Mouse (Mus musculus) megakaryocyte progenitor cell, adult 5-6 weeks (primary cell): ENCODE data around the gene Itln1. TPM values are rescaled to one million over a fixed set of nuclear protein-coding genes. Genes with fewer than 3 reads are reported as not detected.
"Not testable (repeated sequence)": the region's sequence is repeated elsewhere in the genome, so short reads cannot be mapped to it uniquely, and the experiment has no call there.

ENCODE experiments used
- ATAC-seq: replicated peaks from 2 replicates; pipeline ENCODE4 v1.8.0; 2016; ENCODE audit warnings: mild to moderate bottlenecking, moderate TSS enrichment, inconsistent platforms; ENCODE audit not compliant: poor library complexity
- total RNA-seq, 2 experiments: library from RNA; stranded (forward) in 1 of 2; stranded (reverse) in 1 of 2; fragments of 157-497, 149-512 nt in 1 of 2; fragments of 200-1000 nt in 1 of 2; gene quantifications; 2 replicates each; pipeline versions ENCODE4 v1.2.3 to v1.2.4; 2015 to 2017

Gene Itln1
- total RNA-seq, 2 experiments from 2014 or later: not detected

DNA sequence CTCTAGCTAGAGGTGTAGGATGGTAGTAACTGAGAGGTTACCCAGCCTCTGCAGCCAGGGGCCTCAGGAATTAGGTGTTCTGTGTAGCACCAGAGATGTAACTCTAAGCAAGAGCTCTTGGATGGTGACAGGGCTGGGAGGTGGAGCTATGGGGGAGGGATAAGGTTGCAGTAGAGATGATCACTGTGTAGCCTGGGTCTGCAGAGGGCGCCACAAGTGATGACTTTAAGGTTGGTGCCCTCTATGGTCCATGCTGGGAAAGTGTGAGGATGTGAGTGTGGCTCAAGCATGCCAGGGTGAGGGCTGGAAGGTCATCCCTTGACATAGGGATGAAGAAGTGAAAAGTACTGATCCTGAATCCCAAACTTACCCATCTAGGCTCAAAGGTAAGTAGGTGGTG lies 20.1 kb downstream of the Itln1 start:
- ATAC-seq: peak; percentile 98

DNA sequence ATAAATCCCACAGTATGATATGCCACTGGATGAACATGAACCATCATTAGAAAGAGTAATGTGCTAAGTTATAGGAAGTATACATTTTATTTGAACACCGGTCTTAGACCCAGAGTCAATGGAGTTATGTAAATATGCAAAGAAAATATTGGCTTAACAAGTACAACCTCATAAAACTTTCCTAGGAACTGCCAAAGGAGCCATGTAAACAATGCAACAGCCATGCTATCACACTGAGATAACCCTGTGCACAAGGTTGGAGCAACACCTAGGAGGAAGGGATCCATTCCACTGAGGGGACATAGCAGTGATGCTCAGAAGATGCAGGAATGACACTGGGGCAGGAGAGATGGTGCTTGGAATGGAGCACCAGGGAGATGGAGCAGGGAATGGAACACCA lies 21.3 kb downstream of the Itln1 start:
- ATAC-seq: no peak

DNA sequence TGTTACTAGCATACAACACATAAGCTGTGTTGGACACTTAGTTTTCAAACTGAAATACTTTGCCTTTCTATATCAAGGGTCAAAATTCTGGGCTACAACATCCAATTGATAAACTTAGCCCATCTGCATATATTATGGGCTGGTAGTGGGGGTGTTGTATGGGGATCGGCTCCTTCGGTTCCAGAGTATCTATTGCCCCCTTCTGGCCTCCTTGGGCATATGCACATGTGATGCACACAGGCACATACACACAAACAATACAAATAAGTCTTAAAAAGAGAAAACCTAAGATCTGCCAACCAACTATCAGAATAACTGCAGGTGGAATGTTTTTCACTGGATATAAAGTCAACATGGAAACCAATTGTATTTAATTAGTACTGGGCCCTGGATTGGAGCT lies 21.9 kb downstream of the Itln1 start:
- peak; percentile 50; the same call in 1 of the 2 replicates for ATAC-seq

DNA sequence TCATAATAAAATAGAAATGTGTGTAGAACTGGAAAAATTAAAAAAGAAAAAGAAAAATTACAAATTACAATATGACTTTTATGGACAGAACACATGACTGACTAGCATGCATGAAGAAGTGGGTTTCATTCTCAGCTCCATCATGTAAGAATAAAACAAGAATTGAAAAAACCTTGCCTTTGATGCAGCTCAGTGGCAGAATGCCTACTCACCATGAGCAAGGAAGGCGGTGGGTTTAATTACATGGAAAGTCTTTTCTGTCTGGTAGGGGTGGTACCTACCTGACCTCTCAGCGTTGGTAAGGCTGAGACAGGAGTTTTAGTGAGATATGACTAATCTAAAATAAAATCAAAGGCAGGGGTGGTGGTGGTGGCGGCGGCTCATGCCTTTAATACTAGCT lies 30.5 kb downstream of the Itln1 start:
- ATAC-seq: no peak

DNA sequence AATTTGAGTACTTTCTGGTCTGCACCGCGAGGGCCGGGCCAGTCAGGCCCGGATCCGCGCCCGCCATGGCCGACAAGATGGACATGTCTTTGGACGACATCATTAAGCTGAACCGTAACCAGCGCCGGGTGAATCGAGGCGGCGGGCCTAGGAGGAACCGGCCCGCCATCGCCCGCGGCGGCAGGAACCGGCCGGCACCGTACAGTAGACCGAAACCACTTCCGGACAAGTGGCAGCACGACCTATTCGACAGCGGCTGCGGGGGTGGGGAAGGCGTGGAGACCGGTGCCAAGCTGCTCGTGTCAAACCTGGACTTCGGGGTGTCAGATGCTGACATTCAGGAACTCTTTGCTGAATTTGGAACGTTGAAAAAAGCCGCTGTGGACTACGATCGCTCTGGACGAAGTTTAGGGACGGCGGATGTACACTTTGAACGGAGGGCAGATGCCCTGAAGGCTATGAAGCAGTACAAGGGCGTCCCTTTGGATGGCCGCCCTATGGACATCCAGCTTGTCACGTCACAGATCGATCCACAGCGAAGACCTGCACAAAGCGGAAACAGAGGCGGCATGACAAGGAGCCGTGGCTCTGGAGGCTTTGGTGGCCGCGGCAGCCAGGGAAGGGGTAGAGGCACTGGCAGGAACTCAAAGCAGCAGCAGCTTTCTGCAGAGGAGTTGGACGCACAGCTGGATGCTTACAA lies 31.4 kb downstream of the Itln1 start:
- peak; percentile 18 for ATAC-seq

DNA sequence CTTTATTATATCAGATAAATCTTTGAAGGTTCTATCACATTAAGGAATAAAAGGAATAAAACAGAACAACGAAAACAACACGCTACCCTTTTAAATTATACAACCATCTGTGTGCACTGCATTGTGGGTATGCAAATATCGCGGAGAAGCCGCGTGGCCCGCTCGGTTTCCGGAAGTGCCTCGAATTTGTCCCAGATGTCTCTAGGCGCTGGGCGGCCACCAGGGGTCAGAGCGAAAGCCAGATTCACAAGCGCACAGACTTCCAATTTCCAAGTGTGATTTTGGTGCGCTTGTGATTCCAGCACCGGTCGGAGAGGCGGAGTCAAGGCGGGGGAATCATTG lies 31.9 kb downstream of the Itln1 start, which contains the start of gene Alyref2:
TSS of gene Alyref2 (plus strand) at position 229 of the 342 bp plus-strand sequence.
- peak; percentile 55 for ATAC-seq

DNA sequence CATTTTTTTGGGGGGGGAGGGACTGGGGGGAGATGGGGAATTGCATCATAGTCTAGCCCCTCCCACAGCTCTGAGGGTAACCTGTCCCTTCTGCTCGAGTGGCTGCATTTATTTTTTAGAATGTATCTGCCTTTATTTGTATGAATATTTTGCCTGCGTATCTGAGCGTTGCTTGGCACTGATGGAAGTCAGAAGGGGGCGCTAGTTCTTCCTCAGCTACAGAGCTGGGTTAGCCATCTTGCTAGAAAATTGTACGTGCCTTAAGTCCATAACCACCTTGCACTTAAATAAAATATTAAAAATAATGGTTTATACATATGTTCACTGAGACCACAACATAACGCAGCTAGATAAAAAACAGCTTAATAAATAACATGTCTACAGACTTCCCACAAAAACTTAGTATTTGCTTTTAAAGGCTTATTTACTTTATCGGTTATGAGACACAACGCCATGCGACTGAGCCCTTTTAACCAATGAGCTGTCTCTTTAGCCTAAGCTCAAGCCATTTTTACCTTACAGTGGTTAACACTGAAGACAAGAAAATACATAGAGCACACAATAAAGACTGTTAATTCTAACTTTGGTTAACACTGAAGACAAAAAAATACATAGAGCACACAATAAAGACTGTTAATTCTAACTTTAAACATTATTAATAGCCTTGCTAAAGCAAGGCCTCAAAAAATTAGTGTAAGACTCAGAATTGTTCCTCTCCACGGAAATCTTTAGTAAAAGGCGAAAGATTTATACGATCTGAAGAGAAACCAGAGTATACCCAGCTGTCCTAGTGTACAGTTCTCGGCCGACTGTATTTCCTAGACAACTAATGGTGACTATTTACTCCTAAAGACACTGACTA lies 32.5 kb downstream of the Itln1 start:
- peak; percentile 56 for ATAC-seq

GRCm38 (mm10) chr1:171501636-171502080 lies 33.4 kb downstream of the Itln1 start:
- ATAC-seq: peak; percentile 15

DNA sequence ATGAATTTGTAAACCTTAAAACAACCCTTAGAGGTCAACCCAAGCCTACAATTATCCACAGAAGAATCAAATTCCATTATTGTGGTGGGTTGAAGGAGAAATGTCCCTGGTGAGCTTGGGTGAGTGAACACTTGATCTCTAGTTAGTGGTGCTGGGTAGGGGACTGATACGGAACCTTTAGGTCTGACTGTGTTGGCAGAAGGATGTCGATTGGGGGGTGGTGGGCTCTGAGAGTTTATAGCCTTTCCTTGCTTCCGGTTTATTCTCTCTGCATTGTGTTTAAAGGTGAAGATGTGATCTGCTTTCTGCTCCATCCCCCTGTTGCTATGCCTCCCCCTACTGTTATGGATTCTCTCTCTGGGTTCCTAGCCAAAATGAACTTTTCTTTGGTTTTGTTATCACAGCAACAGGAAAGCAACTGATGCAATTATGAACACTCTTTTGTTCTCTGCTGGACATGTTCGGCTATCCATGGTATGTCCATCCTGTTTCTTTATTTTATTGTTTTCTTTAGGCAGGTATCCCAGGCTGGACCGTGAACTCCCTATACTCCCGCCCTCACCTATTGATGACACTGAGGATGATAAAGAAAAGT lies 34.0 kb downstream of the Itln1 start:
- ATAC-seq: no peak

- no peak for ATAC-seq
These were observed 35.2 kb downstream of the Itln1 start for GRCm38 (mm10) chr1:171499856-171500255.

DNA sequence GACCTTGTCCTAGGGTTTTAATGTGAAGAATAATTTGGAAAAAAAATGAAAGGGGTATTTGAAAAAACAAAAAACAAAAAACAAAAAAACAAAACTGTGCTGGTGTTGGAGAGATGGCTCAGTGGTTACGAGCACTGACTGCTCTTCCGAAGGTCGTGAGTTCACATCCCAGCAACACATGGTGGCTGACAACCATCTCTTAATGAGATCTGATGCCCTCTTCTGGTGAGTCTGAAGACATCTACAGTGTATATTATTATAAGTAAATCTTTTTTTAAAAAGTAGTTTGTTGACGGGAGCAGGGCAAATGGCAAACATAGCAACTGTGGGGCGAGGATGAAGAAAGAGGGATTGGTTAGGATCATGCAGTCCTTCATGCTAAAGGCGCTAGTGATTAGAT lies 39.7 kb downstream of the Itln1 start:
- no peak for ATAC-seq

DNA sequence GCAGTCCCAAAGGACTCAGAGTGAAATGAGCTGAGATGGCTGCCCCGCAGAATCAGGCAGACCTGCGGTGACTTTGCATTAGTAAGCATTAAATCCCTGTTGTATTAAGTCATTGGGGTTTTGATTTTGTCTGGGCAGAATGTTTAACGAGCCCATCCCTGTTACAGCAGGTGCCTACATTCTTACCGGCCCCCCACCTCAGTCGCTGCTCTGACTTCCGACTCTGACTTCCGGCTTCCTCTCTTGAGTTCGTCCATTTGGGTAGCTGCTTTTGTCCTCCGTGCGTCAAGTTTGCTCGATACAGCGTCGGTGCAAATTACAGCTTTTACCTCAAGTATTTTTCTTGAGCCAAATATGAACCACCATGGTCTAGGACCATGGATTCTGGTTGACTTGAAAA lies 40.9 kb downstream of the Itln1 start:
- no peak for ATAC-seq

- peak; percentile 83 for ATAC-seq
These were observed 56.1 kb downstream of the Itln1 start for GRCm38 (mm10) chr1:171478968-171479367.

- peak; percentile 71 for ATAC-seq
These were observed 57.1 kb downstream of the Itln1 start for GRCm38 (mm10) chr1:171477758-171478545.

GRCm38 (mm10) chr1:171477123-171477522 lies 58.0 kb downstream of the Itln1 start:
- ATAC-seq: no peak

DNA sequence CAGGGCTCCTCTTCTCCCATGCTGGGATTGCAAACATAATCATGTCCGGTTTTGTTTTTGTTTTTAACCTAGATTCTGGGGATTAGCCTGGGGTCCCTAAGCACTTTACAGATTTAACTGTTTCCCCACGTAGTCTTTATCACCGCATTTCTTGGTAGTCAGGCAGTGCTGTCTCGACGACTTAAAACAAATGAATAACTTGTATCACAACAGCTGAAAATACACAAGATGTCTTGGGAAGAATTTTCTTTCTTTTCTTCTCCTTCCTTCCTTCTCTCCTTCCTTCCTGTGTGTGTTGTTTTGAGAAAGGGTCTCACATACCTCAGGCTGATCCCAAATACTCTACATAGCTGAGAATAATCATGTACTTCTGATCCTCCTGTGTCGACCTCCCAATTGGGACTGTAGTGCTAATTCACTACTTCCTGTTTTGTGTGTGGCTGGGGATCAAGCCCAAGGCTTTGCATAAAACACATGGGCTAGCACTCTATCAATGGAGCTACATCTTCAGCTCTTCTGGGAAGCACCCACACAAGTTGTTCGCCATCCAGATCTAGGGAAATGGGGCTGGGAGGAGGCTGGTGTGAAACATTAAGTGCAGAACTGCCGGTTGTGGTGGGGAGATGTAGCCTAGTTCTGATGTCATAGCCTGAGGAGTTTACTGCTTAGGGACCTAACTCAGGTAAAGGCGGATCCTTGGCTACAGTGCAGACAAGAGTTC lies 61.0 kb downstream of the Itln1 start:
- ATAC-seq: no peak

DNA sequence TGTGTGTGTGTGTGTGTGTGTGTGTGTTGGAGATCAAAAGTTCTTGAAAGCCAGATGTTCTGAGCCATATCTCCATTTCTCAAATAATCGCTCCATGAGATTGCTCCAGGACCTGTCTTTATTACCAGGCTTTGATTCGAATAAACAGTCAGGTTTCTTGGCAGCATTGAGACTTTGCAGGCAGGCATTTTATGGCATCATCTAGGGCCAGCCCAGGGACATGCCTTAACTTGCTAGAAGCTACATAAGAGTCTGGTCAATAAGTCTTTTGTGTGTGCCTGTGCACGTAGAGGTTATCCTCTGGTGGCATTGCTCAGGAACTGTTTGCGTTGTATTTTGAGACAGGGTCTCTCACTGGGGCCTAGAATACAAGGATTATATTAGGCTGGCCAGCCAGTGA lies 61.6 kb downstream of the Itln1 start:
- ATAC-seq: no peak

GRCm38 (mm10) chr1:171471941-171472340 lies 63.2 kb downstream of the Itln1 start:
- not testable (repeated sequence) for ATAC-seq

- ATAC-seq: no peak
These were observed 63.6 kb downstream of the Itln1 start for GRCm38 (mm10) chr1:171471452-171471851.

DNA sequence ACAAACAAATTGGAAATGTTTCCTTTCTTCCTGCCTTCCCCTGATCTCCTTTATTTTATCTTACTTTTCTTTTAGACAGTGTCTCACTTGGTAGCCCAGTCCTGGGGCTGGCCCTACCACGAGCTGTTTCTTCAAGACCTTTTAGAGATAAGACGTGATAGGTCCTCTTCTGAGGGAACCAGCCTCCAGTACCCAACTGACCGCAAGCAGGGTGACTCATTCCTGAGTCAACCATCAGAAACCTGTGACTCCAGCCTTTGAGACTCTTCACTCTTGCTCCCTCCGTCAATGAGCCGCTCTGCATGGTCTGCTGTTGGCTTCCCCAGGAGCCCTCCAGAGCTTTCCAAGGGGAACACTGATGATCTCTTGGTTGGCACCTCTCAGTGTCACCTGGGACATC lies 64.2 kb downstream of the Itln1 start:
- peak; percentile 64 for ATAC-seq
